Mouse (Mus musculus) kidney, postnatal 0 days (tissue): ENCODE measurements around the gene Hoxa3. TPM values are rescaled to one million over a fixed set of nuclear protein-coding genes. Genes with fewer than 3 reads are reported as not detected.

Experiments used
- ATAC-seq: fragments of 200-750 bp; cut with Nextera tagmentation; replicated peaks from 2 replicates; pipeline ENCODE4 v1.8.0; 2017; ENCODE audit warnings: low read depth, moderate number of reproducible peaks, moderate TSS enrichment, moderate library complexity; ENCODE audit not compliant: low FRiP score
- DNase-seq: peaks from one replicate; pipeline ENCODE4 v3.0.0-alpha.2; 2016; ENCODE audit warnings: low spot score
- H3K27ac ChIP-seq: fragments of 300-500 bp; sonication (generic); 2 replicates; pipeline ENCODE4 v1.5.1; 2014; ENCODE audit warnings: mild to moderate bottlenecking
- H3K27me3 ChIP-seq: fragments of 300-500 bp; sonication (generic); 2 replicates; pipeline ENCODE4 v1.6.1; 2014; ENCODE audit warnings: low read length, mixed read lengths; ENCODE audit not compliant: insufficient read depth
- H3K36me3 ChIP-seq: fragments of 300-500 bp; sonication (generic); 2 replicates; pipeline ENCODE4 v1.6.1; 2014; ENCODE audit warnings: low read length, mixed read lengths; ENCODE audit not compliant: insufficient read depth
- H3K4me1 ChIP-seq: fragments of 300-500 bp; sonication (generic); replicated peaks from 2 replicates; pipeline ENCODE4 v1.6.1; 2014; ENCODE audit warnings: antibody characterized with exemption, low read length, mixed read lengths; ENCODE audit not compliant: insufficient read depth
- H3K4me2 ChIP-seq: fragments of 300-500 bp; sonication (generic); 2 replicates; pipeline ENCODE4 v1.6.1; 2014; ENCODE audit warnings: mild to moderate bottlenecking, low read length, moderate library complexity, mixed read lengths
- H3K4me3 ChIP-seq: fragments of 300-500 bp; sonication (generic); replicated peaks from 2 replicates; pipeline ENCODE4 v1.5.1; 2014; ENCODE audit warnings: low read depth, low read length
- H3K9ac ChIP-seq: fragments of 300-500 bp; sonication (generic); 2 replicates; pipeline ENCODE4 v1.6.1; 2014; ENCODE audit warnings: low read depth, low read length
- H3K9me3 ChIP-seq: fragments of 300-500 bp; sonication (generic); replicated peaks from 2 replicates; pipeline ENCODE4 v1.6.1; 2016; ENCODE audit warnings: low read length, inconsistent platforms, mixed read lengths
- CTCF ChIP-seq: IDR thresholded peaks from 2 replicates; pipeline ENCODE4 v1.5.1; 2016; ENCODE audit warnings: antibody characterized with exemption, low read depth, mild to moderate bottlenecking, moderate library complexity
- WGBS: fragments of 180-500 bp; shearing (Covaris S2); extraction: QIAGEN DNeasy Blood & Tissue Kit; methylation state at CpG from one replicate; pipeline ENCODE4 v1.1.7; 2014; 5-methylcytosine and 5-hydroxymethylcytosine counted together
- polyA plus RNA-seq: library from polyadenylated mRNA; unstranded; fragments of >200 nt; fragmentation: Nextera tagmentation; extraction: Ambion mirVana; gene quantifications from 2 replicates; pipeline ENCODE4 v1.2.1, GENCODE M21; 2015

Gene Hoxa3
- polyA plus RNA-seq, 1 experiment from 2014 or later, result 4.8 TPM

DNA sequence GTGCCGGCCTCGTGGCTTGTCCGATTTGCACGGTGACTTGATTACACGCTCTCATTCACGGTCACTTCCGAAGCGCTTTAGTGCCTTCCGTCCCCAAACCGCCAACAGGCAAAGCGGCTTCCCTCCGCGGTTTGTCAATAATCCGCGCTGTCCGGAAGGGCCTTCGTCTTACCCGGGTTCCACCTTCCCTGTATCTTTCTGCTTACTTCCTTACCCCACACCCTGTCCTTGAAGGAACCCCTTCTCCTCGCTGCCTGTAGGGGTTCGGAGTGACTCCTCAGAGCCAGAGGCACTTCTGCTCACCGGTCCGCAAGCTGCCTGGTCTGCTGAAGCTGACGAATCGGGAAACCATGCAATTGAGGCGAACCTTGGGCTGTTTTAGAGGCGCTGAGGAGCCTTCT, 33.3 kb upstream of the Hoxa3 start:
- H3K4me2 ChIP-seq, result peak overlapping the region; percentile 90
- DNase-seq, result no peak
- WGBS, result 2% methylated on average over 26 of the region's 26 CpGs
- peak overlapping the region; percentile 93 for H3K9ac ChIP-seq
- H3K9me3 ChIP-seq, result no peaks in the 10 kb centered on the region
- H3K4me3 ChIP-seq, result peak overlapping the region; percentile 72
- TF ChIP-seq CTCF, result no peak
- H3K36me3 ChIP-seq, result no peaks in the 10 kb centered on the region
- no peak for ATAC-seq
- H3K27me3 ChIP-seq, result peaks cover 4% of the 10 kb centered on the region; the same call in 1 of the 2 replicates
- peak overlapping the region; percentile 88 for H3K27ac ChIP-seq
- H3K4me1 ChIP-seq, result peaks cover 15% of the 10 kb centered on the region

DNA sequence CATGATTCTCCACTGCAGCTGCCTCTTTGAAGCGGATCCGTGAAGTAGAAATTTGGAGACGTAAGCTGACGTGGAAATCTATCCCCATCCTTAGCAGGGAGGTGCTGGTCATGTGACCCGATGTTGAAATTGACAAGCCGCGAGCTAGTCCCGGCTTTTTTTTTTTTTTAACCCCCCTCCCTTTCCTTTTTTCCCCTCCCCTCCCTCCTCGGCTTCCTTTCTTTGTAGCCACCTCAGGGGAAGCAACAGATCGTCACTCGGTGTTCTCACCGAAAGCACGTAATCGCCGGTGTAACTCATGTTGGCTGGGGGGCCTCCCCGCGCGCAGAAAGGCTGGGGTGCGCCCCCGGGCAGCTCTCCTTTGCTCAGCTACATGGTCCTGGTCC, 32.6 kb upstream of the Hoxa3 start, which contains the start of gene Hoxa11:
TSS of gene Hoxa11 (minus strand) at position 54 of the 386 bp plus-strand sequence.
- Histone ChIP-seq H3K9ac (peak within 1 kb of the TSS; percentile 93), H3K36me3 (no peaks in the 10 kb centered on the region), H3K27me3 (no peaks in the 10 kb centered on the region), H3K4me1 (peaks cover 22% of the 10 kb centered on the region), H3K9me3 (no peaks in the 10 kb centered on the region), H3K4me2 (peak within 1 kb of the TSS; percentile 90), H3K4me3 (peak within 1 kb of the TSS; percentile 72), H3K27ac (peak within 1 kb of the TSS; percentile 88)
- WGBS, result 1% methylated on average over 20 of the region's 20 CpGs
- ATAC-seq, result peak; percentile 8
- TF ChIP-seq CTCF, result no peak
- DNase-seq, result peak; percentile 95

DNA sequence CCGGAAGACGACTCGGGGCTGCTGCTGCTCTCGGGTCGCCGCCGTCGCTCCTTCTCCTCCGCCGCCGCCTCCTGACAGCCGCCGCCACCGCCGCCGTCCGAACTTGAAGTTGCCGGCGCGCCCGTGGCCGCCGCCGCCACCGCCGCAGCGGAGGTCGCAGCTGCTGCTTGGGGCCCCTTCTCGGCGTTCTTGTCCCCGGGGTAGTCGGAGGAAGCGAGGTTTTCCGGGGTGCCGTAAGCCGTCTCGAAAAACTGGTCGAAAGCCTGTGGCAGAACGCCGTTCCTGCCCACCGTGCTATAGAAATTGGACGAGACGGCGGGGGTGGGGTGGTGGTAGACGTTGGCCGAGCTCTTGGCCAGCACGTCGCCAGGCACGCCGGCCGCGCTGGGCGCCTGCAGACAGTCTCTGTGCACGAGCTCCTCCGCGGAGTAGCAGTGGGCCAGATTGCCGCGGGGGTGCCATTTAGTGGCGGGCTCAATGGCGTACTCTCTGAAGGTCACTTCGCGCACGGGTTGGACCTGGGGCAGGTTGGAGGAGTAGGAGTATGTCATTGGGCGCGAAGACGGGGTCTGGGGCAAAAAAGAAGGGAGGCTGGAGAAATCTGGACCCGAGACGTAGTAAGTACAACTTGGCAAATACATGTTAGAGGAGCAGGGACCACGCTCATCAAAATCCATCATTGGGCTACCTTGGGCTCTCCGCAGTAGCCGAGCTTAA, 32.1 kb upstream of the Hoxa3 start:
- DNase-seq (no peak), ATAC-seq (peak; percentile 25)
- Histone ChIP-seq H3K36me3 (no peaks in the 10 kb centered on the region), H3K4me1 (peaks cover 22% of the 10 kb centered on the region), H3K4me3 (peak overlapping the region; percentile 72), H3K9me3 (no peaks in the 10 kb centered on the region), H3K9ac (peak overlapping the region; percentile 93), H3K27me3 (no peaks in the 10 kb centered on the region), H3K4me2 (peak overlapping the region; percentile 90), H3K27ac (peak overlapping the region; percentile 88)
- no peak for TF ChIP-seq CTCF
- under 1% methylated on average over 69 of the region's 71 CpGs for WGBS

DNA sequence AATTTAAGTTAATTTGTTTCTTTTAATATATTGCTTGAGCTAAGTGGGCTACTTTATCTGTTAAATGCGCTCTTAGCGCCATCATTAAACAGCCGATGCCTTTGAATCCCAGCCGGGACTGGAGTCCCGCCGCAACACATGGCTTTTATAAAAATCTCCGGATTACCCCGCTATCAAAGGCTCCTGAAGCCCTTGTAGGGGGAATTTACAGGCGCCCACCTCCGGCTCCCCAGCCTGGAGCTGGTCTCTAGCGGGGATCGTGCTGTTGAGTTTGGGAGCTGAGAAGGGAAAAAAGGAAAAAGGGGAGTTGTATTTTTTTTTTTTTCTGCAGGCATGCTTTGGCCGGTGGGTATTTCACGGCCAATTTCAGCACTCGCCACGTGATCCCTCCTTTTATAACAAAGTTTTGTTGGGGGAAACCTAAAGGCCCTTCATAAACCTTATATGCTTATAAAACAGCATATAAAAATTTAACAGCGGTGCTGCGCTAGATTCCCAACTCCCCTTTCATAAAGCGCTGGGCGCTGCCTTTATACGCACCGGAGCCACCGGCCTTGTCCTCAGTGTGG, 31.4 kb upstream of the Hoxa3 start:
- Histone ChIP-seq H3K36me3 (no peaks in the 10 kb centered on the region), H3K4me2 (peak overlapping the region; percentile 90), H3K27me3 (no peaks in the 10 kb centered on the region), H3K27ac (peak overlapping the region; percentile 88), H3K4me3 (peak overlapping the region; percentile 72), H3K9me3 (no peaks in the 10 kb centered on the region), H3K4me1 (peaks cover 19% of the 10 kb centered on the region), H3K9ac (peak overlapping the region; percentile 93)
- ATAC-seq (no peak), DNase-seq (no peak)
- 4% methylated on average over 23 of the region's 23 CpGs for WGBS
- no peak for TF ChIP-seq CTCF

DNA sequence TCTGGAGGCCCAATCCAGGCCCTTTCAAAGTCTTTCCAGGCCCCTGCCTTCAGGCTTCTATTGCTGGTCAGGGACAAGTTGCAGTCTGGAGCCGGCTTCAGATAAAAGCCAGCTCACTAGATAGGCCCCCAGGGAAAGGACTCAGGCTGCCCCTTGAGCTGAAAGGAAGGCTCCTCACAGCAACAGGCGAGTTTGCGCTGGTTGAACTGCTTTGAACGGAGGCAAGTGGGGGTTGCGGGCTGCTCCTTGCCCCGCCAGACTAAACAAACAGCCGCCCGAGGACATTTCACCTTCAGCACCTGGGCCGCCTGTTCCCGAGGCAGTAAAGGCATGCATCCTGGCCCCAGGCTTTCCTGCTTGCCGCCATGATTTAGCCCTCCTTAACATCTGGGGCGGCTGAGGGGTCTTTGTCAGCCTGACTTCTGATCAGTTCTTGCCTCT, 30.6 kb upstream of the Hoxa3 start:
- Histone ChIP-seq H3K4me1 (peaks cover 17% of the 10 kb centered on the region), H3K27ac (peak overlapping the region; percentile 88), H3K9me3 (no peaks in the 10 kb centered on the region), H3K27me3 (no peaks in the 10 kb centered on the region), H3K4me3 (peak overlapping the region; percentile 72), H3K9ac (peak overlapping the region; percentile 93), H3K36me3 (no peaks in the 10 kb centered on the region), H3K4me2 (peak overlapping the region; percentile 90)
- DNase-seq, result no peak
- WGBS, result 10% methylated on average over 12 of the region's 12 CpGs
- no peak for TF ChIP-seq CTCF
- no peak for ATAC-seq

DNA sequence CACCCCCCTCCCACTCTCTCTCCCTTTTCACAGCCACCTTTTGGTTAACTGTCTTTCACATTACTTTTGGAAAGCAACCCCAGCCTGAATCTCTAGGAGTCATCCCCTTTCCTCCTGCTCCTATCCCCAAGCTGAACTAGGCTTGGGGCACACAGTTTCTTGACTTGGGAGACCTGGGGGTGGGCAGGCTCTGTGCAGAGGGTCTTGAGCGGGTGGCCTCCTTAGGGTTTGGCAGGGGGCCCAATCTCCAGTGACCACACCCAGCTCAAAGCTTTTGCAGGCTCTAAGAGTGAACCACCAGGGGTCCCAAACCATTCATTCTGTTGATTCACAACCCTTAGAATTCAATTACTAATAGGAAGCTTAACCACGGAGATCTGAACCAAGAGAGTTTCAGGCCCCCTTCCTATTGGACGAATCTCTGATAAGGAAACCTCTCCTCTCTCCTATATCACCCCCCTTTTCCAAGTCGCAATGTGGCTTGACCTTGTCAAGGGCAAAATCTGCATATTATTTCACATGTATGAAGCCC, 29.7 kb upstream of the Hoxa3 start:
- ATAC-seq, result no peak
- 20% methylated on average over 4 of the region's 4 CpGs for WGBS
- DNase-seq, result peak; percentile 86
- 0 out of 2 replicates have a peak, but pooled peaks have one; percentile 26 for TF ChIP-seq CTCF
- H3K4me1 ChIP-seq, result peaks cover 11% of the 10 kb centered on the region
- no peaks in the 10 kb centered on the region for H3K36me3 ChIP-seq
- H3K27ac ChIP-seq, result peak overlapping the region; percentile 88
- peak overlapping the region; percentile 90 for H3K4me2 ChIP-seq
- no peaks in the 10 kb centered on the region for H3K27me3 ChIP-seq
- H3K9me3 ChIP-seq, result no peaks in the 10 kb centered on the region
- peak overlapping the region; percentile 93 for H3K9ac ChIP-seq
- peak overlapping the region; percentile 72 for H3K4me3 ChIP-seq
